Mouse (Mus musculus) activated CD4-positive, CD25-positive, alpha-beta regulatory T cell, adult 9 weeks (primary cell): ENCODE measurements around the gene Hoxd4. TPM values are rescaled to one million over a fixed set of nuclear protein-coding genes. Genes with fewer than 3 reads are reported as not detected.

Experiments used
- polyA plus RNA-seq: library from polyadenylated mRNA; unstranded; fragments of 100-300 nt; shearing (Covaris generic); gene quantifications from one replicate; pipeline ENCODE4 v1.2.1, GENCODE M21; 2017

The Hoxd4 gene
- polyA plus RNA-seq, result not detected

DNA sequence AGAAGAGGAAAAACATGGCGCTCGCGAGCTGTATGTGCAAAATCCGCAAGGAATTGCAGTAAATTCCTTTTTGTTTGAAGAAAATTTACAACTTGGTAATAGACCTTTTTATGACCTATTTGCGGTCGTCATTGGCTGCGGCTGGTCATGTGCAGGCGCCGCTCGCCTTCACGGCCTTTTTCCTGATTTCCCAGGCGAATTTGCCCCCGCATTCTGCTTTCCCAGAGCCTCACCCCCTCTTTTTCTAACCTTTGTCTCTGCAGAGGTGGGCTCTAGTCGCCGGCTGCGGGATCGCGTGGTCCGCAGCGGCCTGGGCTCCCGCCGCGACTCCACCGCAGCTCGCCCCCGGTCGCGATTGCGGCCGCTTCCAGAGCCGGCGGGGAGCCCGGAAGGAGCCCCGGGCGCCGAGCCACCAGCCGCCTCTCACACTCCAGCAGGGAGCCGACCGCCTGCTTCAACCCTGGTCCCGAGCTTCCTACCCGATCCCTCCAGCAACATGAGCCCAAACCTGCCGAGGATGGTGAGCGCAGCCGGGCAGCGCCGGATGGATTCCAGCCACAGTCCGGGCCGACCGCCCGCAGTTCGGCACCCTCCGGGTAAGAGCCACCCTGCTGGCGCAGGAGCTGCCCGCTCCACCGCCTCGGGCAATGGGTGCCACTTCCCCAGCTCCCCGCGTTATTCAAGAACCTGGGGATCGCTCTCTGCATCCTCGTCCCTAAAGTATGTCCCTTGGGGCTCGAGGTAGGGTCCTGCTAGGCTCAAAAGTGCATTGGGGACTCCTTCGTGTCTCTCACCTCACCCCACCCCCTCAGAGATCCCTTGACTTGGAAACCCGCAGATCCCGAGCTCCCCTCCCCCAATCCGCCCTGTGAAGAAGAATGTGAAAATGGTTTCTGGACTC is at the start of gene Hoxd4, which contains the start of gene Hoxd3:
Gene Hoxd4 (plus strand): TSS at position 209 of the 901 bp plus-strand sequence.
Gene Hoxd3 (plus strand): TSS at position 207 of the 901 bp plus-strand sequence.

GRCm38 (mm10) chr2:74667842-74668357 is 43.8 kb upstream of the Hoxd4 start, which contains the start of gene Hoxd13:
Gene Hoxd13 (plus strand): TSS chr2:74668310.

DNA sequence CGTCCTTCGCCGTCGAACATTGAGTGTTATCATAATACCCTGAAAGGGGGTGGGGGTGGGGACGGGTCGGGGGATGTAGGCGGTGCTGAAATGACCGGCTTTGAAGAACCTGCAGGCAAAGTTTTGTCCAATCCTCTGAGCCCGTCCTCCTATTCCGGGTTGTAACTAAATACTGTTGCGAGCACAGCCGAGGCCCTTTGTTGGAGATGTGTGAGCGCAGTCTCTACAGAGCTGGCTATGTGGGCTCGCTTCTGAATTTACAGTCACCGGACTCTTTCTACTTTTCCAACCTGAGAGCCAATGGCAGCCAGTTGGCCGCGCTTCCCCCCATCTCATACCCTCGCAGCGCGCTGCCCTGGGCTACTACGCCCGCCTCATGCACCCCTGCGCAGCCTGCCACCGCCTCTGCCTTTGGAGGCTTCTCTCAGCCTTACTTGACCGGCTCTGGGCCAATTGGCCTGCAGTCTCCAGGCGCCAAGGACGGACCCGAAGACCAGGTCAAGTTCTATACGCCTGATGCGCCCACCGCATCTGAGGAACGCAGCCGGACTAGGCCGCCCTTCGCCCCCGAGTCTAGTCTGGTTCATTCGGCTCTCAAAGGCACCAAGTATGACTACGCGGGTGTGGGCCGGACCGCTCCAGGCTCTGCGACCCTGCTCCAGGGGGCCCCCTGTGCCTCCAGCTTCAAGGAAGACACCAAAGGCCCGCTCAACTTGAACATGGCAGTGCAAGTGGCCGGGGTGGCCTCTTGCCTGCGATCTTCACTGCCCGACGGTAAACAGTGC is 36.7 kb upstream of the Hoxd4 start, which contains the start of gene Hoxd12:
Gene Hoxd12 (plus strand): TSS at position 133 of the 785 bp plus-strand sequence.

GRCm38 (mm10) chr2:74678891-74679595 is 32.7 kb upstream of the Hoxd4 start, which contains the start of gene Hoxd11:
Gene Hoxd11 (plus strand): TSS chr2:74679557.

GRCm38 (mm10) chr2:74691022-74691951 is 20.4 kb upstream of the Hoxd4 start, which contains the start of gene Hoxd10:
Gene Hoxd10 (plus strand): TSS chr2:74691924.

GRCm38 (mm10) chr2:74697567-74698121 is 14.1 kb upstream of the Hoxd4 start, which contains the start of gene Hoxd9:
Gene Hoxd9 (plus strand): TSS chr2:74697727.

GRCm38 (mm10) chr2:74704393-74704998 is 7.2 kb upstream of the Hoxd4 start, which contains the start of gene Hoxd8:
Gene Hoxd8 (plus strand): TSS chr2:74704615.

DNA sequence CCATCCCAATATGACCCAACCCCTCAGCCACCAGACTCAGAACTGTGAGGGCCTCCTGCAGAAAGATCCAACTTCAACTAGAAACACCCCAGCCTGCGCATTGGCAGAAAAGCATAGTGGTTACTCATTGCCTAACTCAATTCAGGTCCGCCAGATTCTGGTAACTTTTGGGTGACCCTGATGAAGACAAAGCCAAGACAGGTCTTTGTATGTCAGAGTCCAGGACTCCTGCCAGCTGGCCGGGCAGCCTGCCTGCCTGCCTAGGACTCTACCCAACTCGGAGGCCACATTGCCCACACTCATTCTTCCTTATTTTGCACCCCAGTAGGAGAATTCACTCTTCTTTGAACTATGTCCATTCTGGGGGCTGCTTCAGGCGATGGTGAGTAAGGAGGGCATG is 14.8 kb downstream of the Hoxd4 start, which contains the start of gene Gm28230:
Gene Gm28230 (plus strand): TSS at position 178 of the 400 bp plus-strand sequence.

DNA sequence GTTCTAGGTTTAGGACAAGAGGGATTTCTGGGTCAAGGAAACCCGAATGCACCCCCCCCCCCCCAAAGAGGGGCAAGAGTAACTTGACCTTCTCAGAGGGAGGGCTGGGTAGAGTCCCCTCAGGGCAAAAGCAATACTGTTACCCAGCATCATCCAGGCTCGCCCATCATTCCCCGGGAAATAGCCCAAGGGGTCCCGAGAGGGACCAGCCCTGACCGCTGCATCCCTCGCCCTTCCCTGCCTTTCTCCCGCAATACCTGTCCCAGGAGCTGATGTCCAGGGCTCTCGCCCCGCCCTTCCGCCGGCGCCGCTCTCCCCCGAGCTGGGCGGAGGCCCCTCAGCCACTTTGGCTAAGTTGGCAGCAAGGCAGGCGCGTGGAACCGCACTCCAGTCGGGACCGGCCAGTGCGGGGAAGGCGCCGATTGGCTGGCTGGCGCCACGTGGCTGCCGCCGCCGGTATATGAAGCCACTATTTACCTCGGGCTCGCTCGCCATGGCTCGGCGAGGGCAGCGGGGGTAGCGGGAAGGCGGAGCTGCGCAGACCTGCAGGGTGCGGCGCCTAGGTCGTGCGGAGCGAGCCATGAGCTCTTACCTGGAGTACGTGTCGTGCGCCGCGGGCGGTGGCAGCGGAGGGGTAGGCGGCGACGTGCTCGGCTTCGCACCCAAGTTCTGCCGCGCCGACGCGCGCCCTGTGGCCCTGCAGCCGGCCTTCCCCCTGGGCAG is 51.0 kb downstream of the Hoxd4 start, which contains the start of gene Hoxd1:
Gene Hoxd1 (plus strand): TSS at position 459 of the 723 bp plus-strand sequence.

Other genes with a start within 250 kb of the Hoxd4 start
- 21.1 TPM for gene Lnpk, start 132.5 kb upstream of the Hoxd4 start, polyA plus RNA-seq
- gene Evx2, start 52.4 kb upstream of the Hoxd4 start, polyA plus RNA-seq, result not detected
- gene Hoxd13, start 43.6 kb upstream of the Hoxd4 start, polyA plus RNA-seq, result not detected
- gene Hoxd12, start 36.9 kb upstream of the Hoxd4 start, polyA plus RNA-seq, result not detected
- not detected for gene Hoxd11, start 32.4 kb upstream of the Hoxd4 start, polyA plus RNA-seq
- gene Hoxd10, start 20.0 kb upstream of the Hoxd4 start, polyA plus RNA-seq, result not detected
- not detected for gene Hoxd9, start 14.2 kb upstream of the Hoxd4 start, polyA plus RNA-seq
- not detected for gene Hoxd8, start 7.3 kb upstream of the Hoxd4 start, polyA plus RNA-seq
- not detected for gene Hoxd3, start within 50 bp of the Hoxd4 start, polyA plus RNA-seq
- gene Gm28230, start 14.8 kb downstream of the Hoxd4 start, polyA plus RNA-seq, result not detected
- not detected for gene Hoxd1, start 51.1 kb downstream of the Hoxd4 start, polyA plus RNA-seq
- 18.1 TPM for gene Mtx2, start 113.9 kb downstream of the Hoxd4 start, polyA plus RNA-seq